Mouse (Mus musculus) heart, adult 11 months (tissue): Measurements from ENCODE around the gene Wdr73.
"Not testable (repeated sequence)": the region's sequence is repeated elsewhere in the genome, so short reads cannot be mapped to it uniquely, and the experiment has no call there.

ENCODE experiments used
- DNase-seq: peaks from one replicate; pipeline ENCODE4 v3.0.0; 2022

Gene Wdr73

DNA sequence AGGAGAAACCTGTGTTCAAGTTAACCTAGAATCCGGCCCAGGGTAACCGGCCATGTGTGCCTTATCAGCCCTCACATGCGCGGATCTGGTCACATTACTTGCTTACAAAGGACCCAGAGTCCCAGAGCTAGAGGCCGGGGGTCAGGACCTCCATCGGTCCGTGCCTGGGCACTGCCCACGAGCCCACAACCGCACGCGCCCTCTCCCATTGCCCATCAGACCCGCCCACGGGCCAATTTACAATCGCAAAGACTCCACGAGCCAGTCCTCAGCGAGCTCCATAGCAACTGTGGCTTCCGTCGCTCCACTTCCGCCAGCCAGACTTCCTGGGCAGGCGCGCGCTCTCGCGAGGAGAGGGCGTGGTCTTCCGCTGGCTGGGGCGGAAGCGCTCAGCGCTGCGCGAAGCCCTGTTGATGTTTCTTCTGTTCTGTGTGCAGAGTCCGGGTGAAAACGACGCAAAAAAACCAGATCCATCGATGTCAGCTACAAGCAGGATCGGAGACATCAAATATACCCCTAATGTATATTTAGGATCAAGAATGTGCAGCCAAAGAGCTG lies at the start of gene Wdr73:
TSS of gene Wdr73 (minus strand) at position 326 of the 558 bp plus-strand sequence.
- DNase-seq = peak; percentile 99

DNA sequence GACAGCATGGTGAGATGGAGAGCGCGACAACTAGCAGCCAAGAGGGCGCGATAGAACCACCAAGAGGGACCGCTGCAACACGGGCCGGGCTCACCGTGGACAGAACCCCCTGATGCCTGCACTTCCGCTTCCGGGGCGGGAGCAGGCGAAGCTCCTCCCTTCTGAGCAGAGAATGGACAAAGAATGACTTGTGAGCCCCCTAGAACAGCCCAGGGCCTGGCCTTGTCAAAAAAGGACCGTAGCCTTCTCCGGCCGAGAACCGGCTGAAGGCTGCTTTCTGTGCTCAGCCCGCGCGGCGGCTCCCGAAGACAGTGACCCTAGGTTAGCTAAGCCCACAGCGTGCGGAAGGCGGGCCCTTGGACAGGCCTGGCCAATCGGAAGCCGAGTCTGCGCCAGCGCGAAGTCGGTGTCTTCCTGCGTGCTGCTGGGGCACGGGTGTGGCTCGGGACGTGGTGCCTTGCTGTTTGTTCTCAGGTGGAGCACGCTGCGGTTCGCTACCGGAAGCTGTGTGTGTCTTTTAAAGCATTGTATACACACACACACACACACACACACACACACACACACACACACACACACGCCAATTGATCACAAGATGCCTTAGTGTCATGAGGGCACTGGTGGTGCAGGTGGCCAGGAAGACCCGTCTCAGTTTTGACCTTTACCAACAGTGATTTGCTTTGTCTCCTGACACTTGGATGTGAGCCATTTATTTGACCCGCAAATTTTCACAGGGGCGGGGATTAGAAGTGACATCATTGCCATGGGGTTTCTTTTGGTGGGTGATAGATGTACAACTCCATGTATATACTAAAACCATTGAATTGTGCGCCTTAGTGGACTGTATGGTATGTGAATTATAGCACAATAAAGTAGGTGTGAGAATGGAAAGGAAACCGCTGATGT lies 46.6 kb upstream of the Wdr73 start, which contains the start of gene Sec11a:
TSS of gene Sec11a (minus strand) at position 336 of the 906 bp plus-strand sequence.
- peak; percentile 99 for DNase-seq

DNA sequence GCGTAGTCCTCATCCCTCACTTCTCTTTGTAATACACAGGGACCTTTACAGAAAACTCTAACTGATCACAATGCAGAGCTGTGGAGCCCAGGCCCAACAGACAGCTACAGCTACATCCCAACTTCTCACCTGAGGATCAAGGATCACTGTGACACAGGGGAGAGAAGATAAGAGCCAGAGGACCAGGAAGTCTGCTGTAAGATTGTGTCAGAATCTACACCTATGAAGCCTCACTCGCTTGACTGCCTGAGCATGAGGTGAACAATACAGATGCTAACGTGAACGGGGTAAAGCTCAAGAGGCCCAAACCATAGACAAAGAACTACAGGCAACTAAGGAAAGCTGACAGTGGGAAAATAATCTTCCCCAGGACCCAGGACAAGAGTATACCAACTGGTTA lies 38.7 kb upstream of the Wdr73 start:
- no peak for DNase-seq

DNA sequence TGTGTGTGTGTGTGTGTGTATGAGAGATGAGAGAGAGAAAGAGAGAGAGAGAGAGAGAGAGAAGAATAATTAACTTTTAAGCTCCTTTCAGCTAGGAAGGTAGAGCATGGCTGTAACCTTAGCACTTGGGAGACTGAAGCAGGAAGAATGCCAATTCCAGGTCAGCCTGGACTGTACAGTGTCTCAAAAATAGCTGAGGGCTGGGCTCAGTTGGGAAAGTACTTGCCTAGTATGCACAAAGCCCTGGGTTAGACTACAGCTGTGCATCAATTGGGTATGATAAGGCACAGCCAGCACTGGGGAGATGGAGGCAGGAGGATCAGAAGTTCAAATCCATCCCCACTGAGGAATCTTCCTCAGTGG lies 36.2 kb upstream of the Wdr73 start:
- DNase-seq = not testable (repeated sequence)

DNA sequence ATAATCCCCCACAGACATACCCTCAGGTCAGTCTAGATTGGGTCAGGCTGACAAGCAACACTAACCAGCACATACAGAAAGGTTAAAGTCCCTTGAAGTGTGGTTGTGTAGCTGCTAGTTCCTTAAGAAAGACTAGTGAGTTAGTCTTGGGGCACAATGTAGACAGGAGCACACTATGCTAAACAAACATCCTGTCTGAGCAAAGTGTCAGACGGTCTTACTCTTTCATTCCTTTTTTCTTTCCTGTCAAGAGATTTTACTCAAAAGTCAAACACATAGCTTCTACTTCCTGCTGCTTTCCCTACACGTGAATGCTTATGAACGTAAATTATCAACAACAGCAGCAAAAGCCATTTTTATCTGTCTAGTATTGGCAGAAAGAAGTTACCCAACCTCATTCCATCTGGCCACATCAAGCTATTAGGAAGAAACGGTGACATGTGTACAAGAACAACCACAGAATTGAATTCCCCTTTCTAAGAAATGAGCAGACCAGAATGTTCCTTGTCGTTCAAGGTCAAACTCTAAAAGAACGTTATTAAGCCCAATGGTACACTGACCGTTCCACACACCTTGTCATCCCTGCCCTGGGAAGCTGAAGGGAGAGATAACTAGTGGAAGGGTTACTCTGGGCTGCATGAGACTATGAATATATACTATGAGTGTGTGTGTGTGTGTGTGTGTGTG lies 35.7 kb upstream of the Wdr73 start:
- DNase-seq = not testable (repeated sequence)

DNA sequence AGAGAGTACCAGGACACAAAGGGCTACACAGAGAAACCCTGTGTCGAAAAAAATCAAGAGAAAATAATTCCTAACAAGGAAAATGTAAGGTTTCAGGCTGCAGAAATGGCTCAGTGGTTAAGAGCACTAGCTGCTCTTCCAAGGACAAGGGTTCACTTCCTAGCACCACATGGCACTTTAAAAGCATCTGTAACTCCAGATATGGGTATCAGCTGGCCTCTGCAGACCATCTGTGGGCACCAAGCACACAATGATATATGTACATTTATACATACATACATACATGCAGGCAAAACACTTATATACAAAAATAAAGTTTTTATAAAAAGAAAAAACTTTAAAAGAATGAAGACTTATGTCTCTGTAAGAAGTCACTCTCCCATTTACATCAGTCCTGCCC lies 34.8 kb upstream of the Wdr73 start:
- DNase-seq = no peak

DNA sequence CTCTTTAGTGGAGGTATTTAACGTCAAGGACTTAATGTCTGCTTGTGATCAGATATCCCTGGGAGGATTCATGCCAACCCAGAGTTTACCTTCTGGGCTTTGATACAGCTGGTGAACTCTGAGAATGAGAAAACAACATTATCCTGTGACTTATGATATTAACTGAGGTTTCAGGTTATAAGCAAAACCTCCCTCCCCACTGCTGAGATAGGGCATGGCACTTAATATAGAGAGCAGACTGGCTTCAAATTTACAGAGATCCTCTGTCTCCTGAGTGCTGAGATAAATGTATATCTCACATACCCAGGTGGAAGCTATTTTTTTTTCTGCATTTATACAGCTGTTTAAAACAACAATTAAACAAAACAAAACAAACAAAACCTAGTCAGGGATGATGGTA lies 31.7 kb upstream of the Wdr73 start:
- DNase-seq = no peak

DNA sequence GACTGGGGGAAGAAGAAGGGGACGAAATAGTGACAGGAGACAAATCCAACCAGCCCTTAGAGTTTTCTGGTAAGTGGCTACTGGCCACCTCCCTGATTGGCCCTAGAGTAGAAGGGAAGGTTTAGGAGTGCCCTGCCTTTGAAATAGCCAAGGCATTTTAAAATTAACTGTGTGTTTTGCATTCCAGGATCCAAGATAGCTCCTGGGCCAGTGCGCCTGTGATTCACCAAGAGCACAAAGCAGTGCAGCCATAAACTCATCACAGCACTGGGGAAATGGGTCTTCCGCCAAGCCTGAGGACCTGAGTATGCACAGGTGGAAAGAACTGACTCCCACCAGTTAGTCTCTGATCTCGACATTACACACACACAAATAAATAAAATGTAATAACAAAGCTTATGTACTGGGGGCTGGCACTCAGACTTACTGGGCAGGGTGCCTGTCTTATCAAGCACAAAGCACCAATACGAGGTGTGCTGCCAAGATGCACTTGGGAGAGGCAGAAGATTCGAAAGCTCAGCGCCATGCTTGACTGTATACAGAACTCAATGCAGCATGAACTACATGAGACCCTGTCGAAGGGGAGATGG lies 30.6 kb upstream of the Wdr73 start:
- DNase-seq = peak; percentile 94

DNA sequence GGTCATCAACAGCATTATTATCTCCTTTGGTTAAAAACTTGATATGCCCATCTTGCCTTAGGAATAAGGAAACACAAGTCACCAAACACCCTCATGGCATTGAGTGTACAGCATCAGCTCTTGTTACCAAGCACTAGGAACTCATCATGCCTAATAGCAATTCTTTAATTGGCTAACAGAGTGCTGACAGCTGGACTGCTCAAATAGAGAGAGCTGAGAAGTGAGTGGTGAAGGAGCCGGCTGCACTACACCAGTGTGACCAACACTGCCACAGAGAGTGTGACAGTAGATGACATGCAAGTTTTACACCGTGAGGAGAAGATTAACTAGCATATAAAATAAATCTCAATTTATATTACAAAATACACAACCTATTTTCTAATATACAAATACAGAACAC lies 22.1 kb upstream of the Wdr73 start:
- no peak for DNase-seq

DNA sequence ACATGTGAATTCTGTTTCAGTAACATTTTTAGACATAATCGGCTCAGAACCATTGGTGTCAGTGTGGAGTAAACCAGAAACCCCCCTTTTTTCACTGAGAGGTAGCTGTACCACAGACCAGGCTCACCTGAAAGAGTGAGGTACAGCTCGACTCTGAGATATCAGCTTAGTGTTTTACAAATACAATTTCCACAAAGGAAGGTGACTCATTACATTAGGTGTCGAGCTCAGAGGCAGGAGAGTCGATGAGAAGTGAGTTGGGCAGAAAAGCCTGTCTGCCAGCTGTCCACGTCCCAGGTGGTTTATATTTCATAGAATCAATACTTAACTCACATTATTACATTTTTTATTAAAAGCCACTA lies 18.6 kb upstream of the Wdr73 start:
- no peak for DNase-seq

DNA sequence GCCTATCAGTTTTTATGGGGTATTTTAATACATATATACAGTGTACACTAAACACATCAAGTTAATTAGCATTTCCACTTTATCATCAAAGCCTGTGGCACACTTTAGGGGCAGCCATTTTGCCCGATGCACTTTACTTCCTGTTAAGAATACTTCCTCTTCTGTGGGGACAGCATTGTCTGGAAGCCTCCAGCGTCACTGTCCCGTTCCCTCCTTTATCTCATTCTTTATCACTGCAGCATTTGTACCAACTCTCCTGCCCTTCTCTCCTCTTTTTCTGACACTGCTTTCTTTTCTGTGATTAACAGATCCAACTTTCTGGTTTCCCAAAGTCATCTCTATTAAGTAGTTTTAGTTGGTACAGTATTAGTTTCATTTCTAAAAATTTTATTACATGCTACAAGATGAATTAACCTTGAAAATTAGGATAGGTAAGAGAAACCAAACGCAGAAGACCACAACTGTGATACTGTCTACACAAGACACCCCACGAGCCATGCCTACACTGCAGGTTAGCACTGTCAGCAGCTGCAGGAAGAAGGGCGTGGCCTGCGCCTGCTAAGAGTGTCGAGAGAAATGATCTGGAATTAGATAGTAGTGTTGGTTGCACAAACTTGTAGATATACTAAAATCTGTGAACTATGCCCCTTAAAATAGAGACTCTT lies 18.0 kb upstream of the Wdr73 start:
- no peak for DNase-seq

DNA sequence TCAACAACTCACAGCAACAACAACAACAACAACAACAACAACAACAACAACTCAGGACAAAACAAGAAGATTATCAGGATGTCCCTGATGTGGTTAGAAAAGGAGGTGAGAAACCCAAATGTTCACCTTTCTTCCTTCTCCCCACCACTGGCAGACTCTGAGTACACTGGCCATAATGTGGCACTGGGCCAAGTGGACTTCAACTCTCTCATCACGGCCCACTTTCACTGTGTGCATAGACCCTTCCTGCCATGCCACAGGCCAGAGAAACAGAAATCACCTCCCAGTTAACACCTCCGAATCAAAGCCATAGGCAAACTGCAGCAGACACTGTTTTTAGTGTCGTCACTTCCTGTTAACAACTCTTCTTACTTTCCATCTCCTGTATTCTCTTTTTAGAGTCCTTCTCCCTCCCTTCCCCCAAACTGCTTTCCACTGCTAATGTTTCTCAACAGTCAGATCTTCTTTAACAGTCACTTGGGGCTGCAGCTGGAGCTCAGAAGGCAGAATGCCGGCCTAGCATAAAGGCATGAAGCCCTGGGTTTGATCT lies 16.9 kb upstream of the Wdr73 start:
- DNase-seq = no peak

DNA sequence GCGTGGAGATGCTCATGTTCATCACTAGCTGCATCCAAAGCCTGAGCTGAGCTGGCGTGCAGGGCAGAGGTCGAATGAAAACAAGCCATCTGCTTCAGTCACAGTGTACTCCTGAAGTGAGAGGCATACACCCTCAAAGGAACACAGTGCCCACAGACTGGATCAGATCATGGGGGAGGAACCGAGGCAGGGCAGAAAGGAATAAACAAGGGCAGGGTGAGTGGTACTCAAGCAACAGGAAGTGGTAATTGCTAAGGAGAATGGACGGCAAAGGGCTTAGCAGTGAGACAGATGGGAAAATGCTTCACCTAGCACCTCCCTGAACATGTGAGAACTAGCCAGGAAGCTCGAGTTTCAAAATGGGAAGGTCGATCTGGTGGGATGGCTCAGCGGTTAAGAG lies 11.4 kb upstream of the Wdr73 start:
- DNase-seq = no peak

DNA sequence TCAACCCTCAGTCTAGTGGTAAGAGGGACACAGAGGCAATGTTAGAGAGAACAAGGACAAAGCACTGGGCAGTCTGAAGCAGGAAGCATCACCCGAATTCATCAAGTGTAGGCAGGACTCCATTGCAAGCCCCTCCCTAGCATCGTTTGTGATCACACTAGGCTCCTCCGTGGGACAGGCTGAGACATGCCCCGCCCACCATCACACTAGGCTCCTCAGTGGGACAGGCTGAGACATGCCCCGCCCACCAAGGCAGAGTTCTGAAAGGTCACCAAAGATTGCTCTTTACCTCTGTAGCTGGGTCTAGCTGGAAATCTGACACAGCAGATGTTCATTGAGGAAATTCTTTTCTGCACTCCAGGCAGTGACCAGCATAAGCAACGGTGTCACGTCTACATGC lies 10.0 kb upstream of the Wdr73 start:
- no peak for DNase-seq

DNA sequence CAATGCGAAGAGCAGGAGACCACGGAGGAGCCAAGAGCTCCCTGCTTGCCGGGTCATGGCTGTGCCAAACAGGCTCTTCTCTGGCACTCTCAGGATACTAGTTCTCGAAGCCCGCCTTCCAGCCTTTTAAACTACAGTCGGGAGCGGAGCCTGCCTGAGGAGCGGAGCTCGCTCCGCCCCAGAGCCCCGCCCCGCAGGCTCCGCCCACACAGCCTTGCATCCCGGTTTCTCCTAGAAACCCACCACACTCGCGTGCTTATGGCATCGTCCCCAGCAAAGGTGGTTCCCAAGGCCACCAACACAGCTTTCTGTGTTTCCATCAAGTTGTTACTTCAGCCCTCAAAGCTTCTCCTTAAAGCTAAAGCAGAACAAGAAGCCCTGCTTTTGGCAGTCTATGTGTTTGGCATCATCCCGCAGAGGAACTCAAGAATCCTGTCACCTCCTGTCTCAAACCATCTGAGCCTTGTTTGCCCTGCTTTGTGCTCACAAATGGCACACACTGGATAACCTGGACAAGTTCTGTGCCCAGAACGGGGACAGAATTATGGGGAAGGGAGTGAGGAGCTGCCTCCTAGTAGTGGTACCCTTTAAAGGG lies 3.9 kb upstream of the Wdr73 start, which contains the start of gene Nmb:
TSS of gene Nmb (minus strand) at position 156 of the 595 bp plus-strand sequence.
- DNase-seq = peak; percentile 98

DNA sequence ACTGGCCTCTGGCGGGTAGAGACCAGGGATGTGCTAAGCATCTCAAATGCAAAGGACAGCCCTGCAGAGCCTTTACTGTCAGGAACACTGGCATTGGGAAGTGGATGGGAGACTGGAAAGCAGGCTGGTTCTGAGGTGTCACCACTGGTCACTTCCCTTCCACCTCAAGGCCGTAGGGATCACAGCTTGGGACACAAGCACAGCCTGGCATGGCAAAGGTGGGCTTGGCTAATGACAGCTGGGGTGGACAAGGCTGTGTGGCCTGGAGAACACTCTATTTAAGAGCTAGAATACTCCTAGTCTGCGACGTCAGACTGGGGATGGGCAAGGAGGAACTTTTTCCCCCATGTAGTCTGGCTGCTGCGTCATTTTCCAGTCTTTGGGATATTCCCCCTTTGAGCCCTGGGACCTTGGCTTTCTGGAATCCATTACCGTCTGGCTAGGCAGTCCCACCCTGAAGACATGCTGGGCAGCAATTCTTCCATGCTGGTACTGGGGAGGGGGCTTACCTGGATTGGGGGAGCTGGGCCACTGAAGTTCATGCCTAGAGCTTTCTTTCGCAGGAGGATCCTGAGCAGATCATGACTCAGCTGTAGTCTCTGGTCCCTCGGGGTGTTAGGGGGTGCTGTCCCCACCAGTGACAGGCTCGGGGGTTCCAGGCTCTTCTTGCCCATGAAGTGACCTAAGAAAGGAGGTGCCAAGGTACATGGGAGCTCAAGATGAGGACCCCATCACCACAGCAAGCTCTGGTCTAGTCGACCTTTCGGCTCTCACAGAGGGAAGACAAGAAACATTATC lies 2.8 kb upstream of the Wdr73 start:
- DNase-seq = peak; percentile 92

DNA sequence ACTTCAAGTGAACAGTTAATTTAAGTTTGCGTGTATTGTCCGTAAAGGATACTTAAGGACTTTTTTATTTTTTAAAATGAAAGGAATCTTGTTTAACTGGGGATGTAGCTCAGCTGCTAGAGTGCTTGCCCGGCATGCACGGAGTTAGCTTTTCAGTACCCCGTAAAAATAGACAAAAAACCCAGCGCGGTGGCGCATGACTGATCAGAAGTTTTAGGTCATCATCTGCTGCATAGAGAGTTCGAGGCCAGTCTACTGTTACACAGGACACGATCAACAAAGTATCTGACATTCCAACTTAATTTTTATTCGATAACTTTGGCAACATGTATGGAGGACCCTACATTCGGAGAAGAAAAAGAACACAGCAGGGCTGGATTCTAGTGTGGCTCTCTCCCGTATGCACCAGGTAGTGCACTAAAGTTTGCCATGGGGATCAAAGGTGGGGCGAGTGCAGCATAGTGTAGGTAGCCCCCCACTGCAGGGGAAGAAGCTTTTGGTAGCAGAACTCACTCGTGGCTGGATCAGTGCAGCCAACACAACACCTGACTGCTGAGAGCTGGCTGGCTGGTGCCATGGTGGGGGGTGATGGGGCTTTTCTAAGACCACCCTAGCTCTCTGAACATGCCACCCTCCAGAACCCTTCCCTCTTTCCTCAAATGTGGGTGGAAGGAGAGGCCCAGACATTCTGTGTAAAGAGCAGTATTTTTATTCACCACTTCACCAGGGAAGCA lies 639 bp upstream of the Wdr73 start:
- DNase-seq = peak; percentile 91

DNA sequence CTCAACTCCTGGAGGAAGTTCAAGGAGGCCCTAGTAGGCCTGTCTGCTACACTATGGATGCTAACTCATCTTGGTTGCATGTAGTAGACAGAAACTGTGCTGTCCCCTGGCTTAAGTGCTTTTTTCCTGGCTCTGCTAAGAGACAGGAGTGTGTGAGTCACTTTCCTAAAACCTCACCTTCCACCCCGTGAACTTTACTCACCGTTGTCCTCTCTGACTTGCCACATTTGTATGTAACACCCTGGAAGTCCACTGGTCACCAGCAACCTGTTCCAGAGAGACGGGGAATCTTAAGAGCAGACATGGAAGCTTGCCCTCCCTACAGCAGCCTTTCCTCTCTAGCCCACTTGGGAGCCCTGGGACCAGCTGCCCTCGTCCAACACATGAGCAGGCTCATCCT lies 3.3 kb downstream of the Wdr73 start:
- DNase-seq = no peak

DNA sequence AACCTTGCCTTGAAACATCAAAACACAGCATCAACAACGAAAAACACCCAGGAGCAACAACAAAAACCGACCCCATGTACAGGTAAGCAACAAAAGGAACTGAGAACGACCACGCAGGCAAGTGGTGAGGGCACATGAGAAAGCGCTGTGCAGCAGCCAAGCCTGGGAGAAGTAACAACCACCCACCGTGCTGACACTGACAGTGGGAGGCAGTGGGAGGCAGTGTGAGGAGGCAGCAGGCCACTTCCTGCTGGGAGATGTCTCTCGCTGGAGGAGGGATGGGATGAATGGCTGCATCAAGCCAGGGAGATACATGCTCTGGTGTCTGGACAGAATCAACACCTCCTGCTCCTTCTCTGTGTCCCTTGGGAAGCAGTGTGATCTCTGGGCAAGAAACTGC lies 3.9 kb downstream of the Wdr73 start:
- DNase-seq = no peak

DNA sequence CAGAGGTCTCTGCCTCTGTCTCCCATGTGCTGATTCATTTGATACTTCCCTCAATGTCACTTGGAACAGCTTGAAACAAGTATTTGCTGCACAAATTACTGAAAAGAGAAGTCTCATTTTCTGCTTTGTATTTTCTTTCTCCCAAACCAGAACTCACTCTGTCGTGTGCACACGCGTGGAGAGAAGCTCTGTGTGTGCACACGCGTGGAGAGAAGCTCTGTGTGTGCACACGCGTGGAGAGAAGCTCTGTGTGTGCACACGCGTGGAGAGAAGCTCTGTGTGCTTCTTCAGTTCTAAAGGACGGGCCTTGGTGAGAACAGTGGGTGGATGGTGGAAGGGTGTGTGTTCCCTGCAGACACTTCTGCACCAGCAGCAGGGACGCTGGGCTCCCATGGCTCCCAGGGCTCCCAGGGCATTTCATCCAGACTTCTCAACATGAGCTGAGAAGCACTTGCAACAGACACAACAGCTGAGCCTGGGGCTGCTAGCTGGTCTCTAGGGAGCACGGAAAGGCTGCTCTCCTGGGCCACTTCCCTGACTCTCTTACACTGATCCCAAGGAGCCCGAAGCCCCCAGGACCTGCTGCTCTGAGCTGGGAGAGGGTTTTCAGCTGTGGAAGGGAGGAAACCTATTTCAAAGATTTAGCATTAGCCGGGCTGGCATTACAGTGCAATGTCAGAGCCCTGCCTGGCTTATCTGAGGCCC lies 6.1 kb downstream of the Wdr73 start:
- peak; percentile 91 for DNase-seq
